Mouse (Mus musculus) CH12.LX (cell line): ENCODE results near the gene Olfr1164. TPM values are rescaled to one million over a fixed set of nuclear protein-coding genes. Genes with fewer than 3 reads are reported as not detected.

Experiments
- DNase-seq: peaks from one replicate; pipeline ENCODE4 v3.0.0-alpha.2; 2013; ENCODE audit errors: extremely low read depth
- H3K27ac ChIP-seq: 2 replicates; pipeline ENCODE4 v1.5.1; 2012; ENCODE audit warnings: low read depth, mild to moderate bottlenecking, control low read depth, moderate library complexity; ENCODE audit not compliant: insufficient read depth
- H3K27me3 ChIP-seq: replicated peaks from 2 replicates; pipeline ENCODE3; 2012; ENCODE audit warnings: inconsistent platforms
- H3K36me3 ChIP-seq, 2 experiments: replicated peaks in 1 of 2; 2 replicates each; pipeline versions ENCODE3 to v1.6.1; 2012; ENCODE audit warnings: inconsistent platforms in 1 of 2, low read length in 1 of 2, mild to moderate bottlenecking in 1 of 2, mixed read lengths in 1 of 2, moderate library complexity in 1 of 2; ENCODE audit not compliant: control insufficient read depth in 1 of 2, insufficient read depth in 1 of 2
- H3K4me1 ChIP-seq, 2 experiments: 2 replicates each; pipeline ENCODE4 v1.6.1; 2012; ENCODE audit warnings: inconsistent platforms in 1 of 2, moderate library complexity in 1 of 2; ENCODE audit not compliant: insufficient read depth in 2 of 2, control insufficient read depth in 1 of 2
- H3K4me2 ChIP-seq: 2 replicates; pipeline ENCODE4 v1.6.1; 2012; ENCODE audit warnings: low read depth, mild to moderate bottlenecking, control low read depth; ENCODE audit not compliant: poor library complexity, insufficient read depth, severe bottlenecking
- H3K4me3 ChIP-seq, 3 experiments: fragments of 150-350 bp in 1 of 3; sonication (generic) in 1 of 3; replicated peaks in 1 of 3; 2 replicates each; pipeline versions ENCODE3 to v1.5.1; 2011 to 2012; ENCODE audit warnings: low read depth in 2 of 3, low read length in 2 of 3, mild to moderate bottlenecking in 2 of 3, moderate library complexity in 2 of 3, control low read depth in 1 of 3, improper control_type of control experiment in 1 of 3, inconsistent platforms in 1 of 3, mixed read lengths in 1 of 3; ENCODE audit not compliant: poor library complexity in 1 of 3
- H3K79me2 ChIP-seq: replicated peaks from 2 replicates; pipeline ENCODE4 v1.6.1; 2012; ENCODE audit warnings: mild to moderate bottlenecking, moderate library complexity; ENCODE audit not compliant: control insufficient read depth, poor library complexity, insufficient read depth, severe bottlenecking; ENCODE audit errors: extremely low read depth
- H3K9ac ChIP-seq: 2 replicates; pipeline ENCODE4 v1.6.1; 2012; ENCODE audit warnings: low read depth, mild to moderate bottlenecking, control low read depth, moderate library complexity; ENCODE audit not compliant: insufficient read depth
- H3K9me3 ChIP-seq: replicated peaks from 2 replicates; pipeline ENCODE3; 2012; ENCODE audit warnings: low read length, inconsistent platforms, mixed read lengths
- BHLHE40 ChIP-seq: IDR thresholded peaks from 2 replicates; pipeline ENCODE4 v1.6.1; 2011; ENCODE audit warnings: mild to moderate bottlenecking, low read depth, low read length, improper control_type of control experiment
- CHD1 ChIP-seq: IDR thresholded peaks from 2 replicates; pipeline ENCODE4 v1.6.1; 2012; ENCODE audit warnings: low read depth, low read length, improper control_type of control experiment, inconsistent platforms
- CHD2 ChIP-seq: IDR thresholded peaks from 2 replicates; pipeline ENCODE4 v1.6.1; 2011; ENCODE audit warnings: low read length, improper control_type of control experiment
- CTCF ChIP-seq, 2 experiments: IDR thresholded peaks in 1 of 2; conservative IDR thresholded peaks in 1 of 2; 2 replicates each; pipeline ENCODE4 v1.5.1; 2011 to 2012; ENCODE audit warnings: low read depth in 2 of 2, low read length in 2 of 2, improper control_type of control experiment in 1 of 2, inconsistent platforms in 1 of 2, mild to moderate bottlenecking in 1 of 2, moderate library complexity in 1 of 2
- JUN ChIP-seq: IDR thresholded peaks from 2 replicates; pipeline ENCODE4 v1.6.1; 2011; ENCODE audit warnings: low read depth, mild to moderate bottlenecking, low read length, improper control_type of control experiment, moderate library complexity; ENCODE audit not compliant: insufficient read depth
- JUND ChIP-seq: conservative IDR thresholded peaks from 2 replicates; pipeline ENCODE4 v1.6.1; 2011; ENCODE audit warnings: low read depth, low read length, improper control_type of control experiment
- MAFK ChIP-seq: IDR thresholded peaks from 2 replicates; pipeline ENCODE4 v1.6.1; 2011; ENCODE audit warnings: low read length, improper control_type of control experiment; ENCODE audit not compliant: insufficient replicate concordance
- MAX ChIP-seq: IDR thresholded peaks from 2 replicates; pipeline ENCODE4 v1.6.1; 2011; ENCODE audit warnings: low read length, improper control_type of control experiment
- NELFE ChIP-seq: IDR thresholded peaks from 2 replicates; pipeline ENCODE4 v1.6.1; 2011; ENCODE audit warnings: low read depth, low read length, improper control_type of control experiment
- POLR2AphosphoS2 ChIP-seq: IDR thresholded peaks from 2 replicates; pipeline ENCODE4 v1.6.1; 2011; ENCODE audit warnings: low read depth, low read length, improper control_type of control experiment
- RCOR1 ChIP-seq: conservative IDR thresholded peaks from 2 replicates; pipeline ENCODE4 v1.6.1; 2012; ENCODE audit warnings: low read depth, mild to moderate bottlenecking, inconsistent platforms, low read length, improper control_type of control experiment
- SMC3 ChIP-seq: IDR thresholded peaks from 2 replicates; pipeline ENCODE4 v1.6.1; 2011; ENCODE audit warnings: low read depth, low read length, improper control_type of control experiment
- TBP ChIP-seq: conservative IDR thresholded peaks from 2 replicates; pipeline ENCODE4 v1.6.1; 2011; ENCODE audit warnings: low read depth, low read length, improper control_type of control experiment
- UBTF ChIP-seq: IDR thresholded peaks from 2 replicates; pipeline ENCODE4 v1.6.1; 2012; ENCODE audit warnings: low read depth, mild to moderate bottlenecking, inconsistent platforms, low read length, improper control_type of control experiment, moderate library complexity
- USF1 ChIP-seq: IDR thresholded peaks from 2 replicates; pipeline ENCODE4 v1.6.1; 2014; ENCODE audit warnings: low read depth, mild to moderate bottlenecking, inconsistent platforms, low read length, improper control_type of control experiment
- USF2 ChIP-seq: conservative IDR thresholded peaks from 2 replicates; pipeline ENCODE4 v1.6.1; 2011; ENCODE audit warnings: low read depth, low read length, improper control_type of control experiment
- ZC3H11A ChIP-seq: IDR thresholded peaks from 2 replicates; pipeline ENCODE4 v1.6.1; 2012; ENCODE audit warnings: low read depth, mild to moderate bottlenecking, inconsistent platforms, low read length, improper control_type of control experiment
- ZKSCAN1 ChIP-seq: IDR thresholded peaks from 2 replicates; pipeline ENCODE4 v1.6.1; 2012; ENCODE audit warnings: low read depth, inconsistent platforms, low read length, improper control_type of control experiment, borderline replicate concordance
- ZMIZ1 ChIP-seq: IDR thresholded peaks from 2 replicates; pipeline ENCODE4 v1.6.1; 2012; ENCODE audit warnings: low read depth, mild to moderate bottlenecking, inconsistent platforms, low read length, improper control_type of control experiment
- ZNF384 ChIP-seq: IDR thresholded peaks from 2 replicates; pipeline ENCODE4 v1.6.1; 2012; ENCODE audit warnings: low read depth, low read length, improper control_type of control experiment, inconsistent platforms
- dilution Hi-C: fragments of 300-500 bp; cut with MboI; formaldehyde crosslinking; loops from 2 replicates; pipeline ENCODE4 v1.14.3; 2020; ENCODE audit warnings: low sequenced_read_pairs; ENCODE audit not compliant: extremely low pct_unique_long_range_greater_than_20kb, extremely low pct_ligation_motif_present
- in situ Hi-C: fragments of 300-500 bp; cut with MboI; formaldehyde crosslinking; loops from 3 replicates; pipeline ENCODE4 v1.14.3; 2019; ENCODE audit warnings: low sequenced_read_pairs, low pct_ligation_motif_present, low pct_unique_long_range_greater_than_20kb, mixed read lengths
- polyA plus RNA-seq: library from polyadenylated mRNA; unstranded; fragments of >175 nt; gene quantifications from 2 replicates; pipeline ENCODE4 v1.2.1, GENCODE M21; 2012; ENCODE audit warnings: low read depth; ENCODE audit not compliant: insufficient read length
- total RNA-seq, 2 experiments: library from RNA; depleted of rRNA; stranded (reverse); fragments of 300-350 nt in 1 of 2; fragments of >200 nt in 1 of 2; gene quantifications; 2 replicates each; pipeline ENCODE4 v1.2.3; 2012 to 2014

The Olfr1164 gene
- total and polyA plus RNA-seq, 3 experiments, result not detected

- no peak within 1 kb of the TSS for H3K4me3 ChIP-seq
These were observed 22.0 kb downstream of the Olfr1164 start, which contains the start of gene Olfr1163 for GRCm38 (mm10) chr2:88071730-88072129. TSS of gene Olfr1163 (minus strand) at chr2:88071830.

GRCm38 (mm10) chr2:88063587-88063986 lies 30.2 kb downstream of the Olfr1164 start:
- H3K79me2 ChIP-seq, result no peaks in the 10 kb centered on the region
- no peak overlapping the region for H3K4me3 ChIP-seq
- peaks cover 13% of the 10 kb centered on the region for H3K9me3 ChIP-seq
- no peak overlapping the region for H3K4me2 ChIP-seq
- no peak overlapping the region for H3K27ac ChIP-seq
- no peaks in the 10 kb centered on the region for H3K27me3 ChIP-seq
- H3K36me3 ChIP-seq, result no peaks in the 10 kb centered on the region
- no peak overlapping the region for H3K9ac ChIP-seq
- no peaks in the 10 kb centered on the region for H3K4me1 ChIP-seq
- dilution Hi-C loops (no loop called here), in situ Hi-C loops (no loop called here)
- no peak for TF ChIP-seq USF1
- no peak for TF ChIP-seq RCOR1
- no peak for DNase-seq

More at GRCm38 (mm10) chr2:88071730-88072129, 22.0 kb downstream of the Olfr1164 start, which contains the start of gene Olfr1163:
- H3K79me2 ChIP-seq, result no peaks in the 10 kb centered on the region
- DNase-seq, result no peak
- no peak for TF ChIP-seq JUND
- no peak for TF ChIP-seq JUN
- TF ChIP-seq ZKSCAN1, result no peak
- no peak for TF ChIP-seq ZC3H11A
- TF ChIP-seq MAFK, result no peak
- TF ChIP-seq RCOR1, result no peak
- no peak for TF ChIP-seq ZNF384
- no peak for TF ChIP-seq UBTF
- no peak for TF ChIP-seq NELFE
- TF ChIP-seq CTCF (conservative IDR thresholded peaks at IDR 0.05 in 1 of 2, IDR thresholded peaks at IDR 0.05 in 1 of 2; ENCODE audit: low read depth in 2 of 2, low read length in 2 of 2), result no peak
- TF ChIP-seq BHLHE40, result no peak
- no peak for TF ChIP-seq MAX
- no peak for TF ChIP-seq POLR2AphosphoS2
- no peak for TF ChIP-seq TBP
- TF ChIP-seq USF1, result no peak
- TF ChIP-seq CHD2, result no peak
- TF ChIP-seq ZMIZ1, result no peak
- no peak for TF ChIP-seq CHD1
- TF ChIP-seq SMC3, result no peak
- no peak for TF ChIP-seq USF2
- dilution Hi-C loops (no loop called here), in situ Hi-C loops (no loop called here)
- H3K27me3 ChIP-seq, result no peaks in the 10 kb centered on the region
- H3K27ac ChIP-seq, result no peak within 1 kb of the TSS
- no peak within 1 kb of the TSS for H3K9ac ChIP-seq
- H3K4me2 ChIP-seq, result no peak within 1 kb of the TSS
- no peaks in the 10 kb centered on the region for H3K4me1 ChIP-seq
- peaks cover 18% of the 10 kb centered on the region for H3K9me3 ChIP-seq
- H3K36me3 ChIP-seq, result no peaks in the 10 kb centered on the region
